Mouse (Mus musculus) neural tube, embryonic 15.5 days (tissue): ENCODE measurements around the gene Wdr91. TPM values are rescaled to one million over a fixed set of nuclear protein-coding genes. Genes with fewer than 3 reads are reported as not detected.
A peak's percentile ranks its signal among the peaks of the same experiment; 100 is the strongest.

Source experiments
- ATAC-seq: fragments of 200-750 bp; cut with Nextera tagmentation; 2 replicates; pipeline ENCODE4 v1.8.0; 2017; ENCODE audit warnings: mild to moderate bottlenecking, moderate TSS enrichment, moderate library complexity; ENCODE audit not compliant: low FRiP score
- H3K27ac ChIP-seq: fragments of 300-500 bp; sonication (generic); replicated peaks from 2 replicates; pipeline ENCODE4 v1.5.1; 2015; ENCODE audit warnings: mild to moderate bottlenecking, inconsistent platforms
- H3K27me3 ChIP-seq: fragments of 300-500 bp; sonication (generic); replicated peaks from 2 replicates; pipeline ENCODE4 v1.6.1; 2015; ENCODE audit warnings: inconsistent platforms
- H3K36me3 ChIP-seq: fragments of 300-500 bp; sonication (generic); 2 replicates; pipeline ENCODE4 v1.6.1; 2015; ENCODE audit warnings: inconsistent platforms
- H3K4me1 ChIP-seq: fragments of 300-500 bp; sonication (generic); 2 replicates; pipeline ENCODE4 v1.6.1; 2015; ENCODE audit warnings: inconsistent platforms
- H3K4me2 ChIP-seq: fragments of 300-500 bp; sonication (generic); 2 replicates; pipeline ENCODE4 v1.6.1; 2015; ENCODE audit warnings: inconsistent platforms, mild to moderate bottlenecking, moderate library complexity
- H3K4me3 ChIP-seq: fragments of 300-500 bp; sonication (generic); replicated peaks from 2 replicates; pipeline ENCODE4 v1.5.1; 2015; ENCODE audit warnings: mild to moderate bottlenecking, inconsistent platforms
- H3K9ac ChIP-seq: fragments of 300-500 bp; sonication (generic); replicated peaks from 2 replicates; pipeline ENCODE4 v1.6.1; 2015; ENCODE audit warnings: mild to moderate bottlenecking, inconsistent platforms
- H3K9me3 ChIP-seq: fragments of 300-500 bp; sonication (generic); replicated peaks from 2 replicates; pipeline ENCODE4 v1.6.1; 2016; ENCODE audit warnings: inconsistent platforms
- WGBS: fragments of 180-500 bp; shearing (Covaris S2); methylation state at CpG from one replicate; pipeline ENCODE4 v1.1.7; 2015; ENCODE audit warnings: mixed read lengths; 5-methylcytosine and 5-hydroxymethylcytosine counted together
- polyA plus RNA-seq: library from polyadenylated mRNA; unstranded; fragments of >200 nt; fragmentation: Nextera tagmentation; extraction: Ambion mirVana; gene quantifications from 2 replicates; pipeline ENCODE4 v1.2.1, GENCODE M21; 2015

Wdr91 gene
- polyA plus RNA-seq, 1 experiment from 2014 or later, result 13.4 TPM

DNA sequence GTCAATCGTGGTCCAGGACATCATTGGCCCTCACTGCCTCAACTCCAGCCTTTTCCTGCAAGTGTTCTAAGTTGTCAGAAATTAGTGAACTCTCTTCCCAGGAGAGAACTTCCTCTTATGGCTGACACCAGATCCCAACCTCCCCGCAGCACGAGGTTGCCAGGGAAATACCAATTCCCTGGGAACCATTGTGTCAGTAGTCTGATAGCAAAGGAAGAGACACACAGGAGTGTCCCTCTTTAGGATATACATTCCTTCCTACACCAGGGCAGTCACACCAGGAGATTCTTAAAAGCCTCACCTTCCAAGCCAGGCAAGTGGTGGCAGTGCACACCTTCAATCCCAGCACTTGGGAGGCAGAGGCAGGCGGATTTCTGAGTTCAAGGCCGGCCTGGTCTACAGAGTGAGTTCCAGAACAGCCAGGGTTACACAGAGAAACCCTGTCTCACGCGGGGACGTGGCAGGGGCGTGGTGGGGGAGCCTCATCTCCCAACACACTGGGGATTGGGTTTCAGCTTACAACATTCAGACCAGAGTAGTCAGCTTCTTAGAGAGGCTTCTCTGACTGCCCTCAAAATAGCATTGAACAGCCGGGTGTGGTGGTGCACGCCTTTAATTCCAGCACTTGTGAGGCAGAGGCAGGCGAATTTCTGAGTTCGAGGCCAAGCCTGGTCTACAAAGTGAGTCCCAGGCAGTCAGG is 2.8 kb upstream of the Wdr91 start:
- Histone ChIP-seq H3K9ac (no peak overlapping the region), H3K36me3 (no peaks in the 10 kb centered on the region), H3K4me3 (no peak overlapping the region), H3K9me3 (no peaks in the 10 kb centered on the region), H3K27ac (no peak overlapping the region), H3K4me2 (no peak overlapping the region), H3K4me1 (peaks cover 17% of the 10 kb centered on the region), H3K27me3 (no peaks in the 10 kb centered on the region)
- 85% methylated on average over 13 of the region's 13 CpGs for WGBS
- no peak for ATAC-seq

DNA sequence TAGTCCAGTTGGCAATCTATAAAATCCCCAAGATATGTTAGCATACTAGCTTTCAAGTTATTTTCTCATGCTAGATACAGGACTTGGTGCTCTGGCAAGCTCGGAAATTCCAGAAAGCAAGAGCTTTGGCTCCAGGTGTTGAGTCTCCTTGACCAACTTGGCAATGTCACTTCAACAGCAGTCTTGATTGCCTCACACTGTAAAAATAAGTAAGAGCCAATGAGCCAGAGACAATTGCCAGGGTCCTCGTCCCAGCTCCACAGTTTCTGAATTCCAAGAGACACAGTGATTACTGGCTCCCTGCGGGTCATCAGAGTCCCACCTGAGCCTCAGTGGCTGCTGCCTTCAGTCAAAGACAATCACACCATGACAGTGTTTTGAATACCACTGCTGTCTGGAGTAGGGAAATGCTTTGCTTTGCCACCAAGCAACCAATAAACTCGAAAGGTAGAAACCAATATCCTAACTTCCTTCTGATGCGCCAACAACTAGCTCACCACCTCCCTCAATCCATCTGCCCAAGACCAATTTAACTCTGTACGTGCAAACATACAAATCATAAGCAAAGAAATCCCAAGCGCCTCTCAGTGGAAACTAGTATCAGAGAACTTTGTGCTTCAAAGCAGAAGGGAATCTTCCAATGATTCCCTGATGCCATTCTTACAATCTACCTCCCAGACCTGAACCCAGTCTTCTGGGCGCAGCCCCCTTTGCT is 888 bp downstream of the Wdr91 start:
- Histone ChIP-seq H3K9me3 (no peaks in the 10 kb centered on the region), H3K9ac (peak overlapping the region; percentile 72), H3K27ac (peak overlapping the region; percentile 90), H3K4me2 (peak overlapping the region; percentile 64), H3K27me3 (no peaks in the 10 kb centered on the region), H3K4me3 (peak overlapping the region; percentile 76), H3K36me3 (peaks cover 29% of the 10 kb centered on the region), H3K4me1 (peaks cover 27% of the 10 kb centered on the region)
- WGBS, result 39% methylated on average over 8 of the region's 8 CpGs
- ATAC-seq, result no peak

DNA sequence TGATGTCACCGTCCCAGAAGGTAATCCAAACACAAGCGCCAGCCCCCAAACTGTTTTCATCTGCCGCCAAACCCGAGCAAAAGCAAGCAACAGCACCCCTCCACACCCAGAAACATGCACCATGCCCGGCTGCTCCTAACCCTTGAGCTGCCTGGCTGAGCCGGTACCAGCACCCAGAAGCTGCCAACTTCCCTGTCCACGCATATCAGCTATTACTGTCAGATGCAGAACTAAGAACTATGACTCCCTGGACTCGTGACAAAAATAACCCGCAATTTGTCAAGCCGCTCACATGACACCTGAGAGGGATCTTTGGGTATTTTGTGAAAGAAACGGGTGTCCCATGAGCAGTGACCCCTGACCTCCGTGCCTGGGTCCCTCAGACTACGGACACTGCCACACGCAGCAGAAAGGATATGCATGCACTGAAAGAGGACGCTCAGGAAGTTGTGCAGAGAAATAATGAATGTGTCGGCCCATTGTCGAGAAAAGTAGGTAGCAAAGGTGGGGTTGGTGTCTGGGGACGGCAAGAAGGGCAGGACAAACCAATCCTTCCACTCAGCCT is 2.9 kb downstream of the Wdr91 start:
- H3K4me2 ChIP-seq, result no peak overlapping the region
- no peak overlapping the region for H3K4me3 ChIP-seq
- no peak overlapping the region for H3K27ac ChIP-seq
- no peak overlapping the region for H3K9ac ChIP-seq
- H3K4me1 ChIP-seq, result peaks cover 27% of the 10 kb centered on the region
- WGBS, result 92% methylated on average over 18 of the region's 18 CpGs
- ATAC-seq, result no peak
- H3K27me3 ChIP-seq, result no peaks in the 10 kb centered on the region
- H3K36me3 ChIP-seq, result peaks cover 44% of the 10 kb centered on the region
- H3K9me3 ChIP-seq, result no peaks in the 10 kb centered on the region

DNA sequence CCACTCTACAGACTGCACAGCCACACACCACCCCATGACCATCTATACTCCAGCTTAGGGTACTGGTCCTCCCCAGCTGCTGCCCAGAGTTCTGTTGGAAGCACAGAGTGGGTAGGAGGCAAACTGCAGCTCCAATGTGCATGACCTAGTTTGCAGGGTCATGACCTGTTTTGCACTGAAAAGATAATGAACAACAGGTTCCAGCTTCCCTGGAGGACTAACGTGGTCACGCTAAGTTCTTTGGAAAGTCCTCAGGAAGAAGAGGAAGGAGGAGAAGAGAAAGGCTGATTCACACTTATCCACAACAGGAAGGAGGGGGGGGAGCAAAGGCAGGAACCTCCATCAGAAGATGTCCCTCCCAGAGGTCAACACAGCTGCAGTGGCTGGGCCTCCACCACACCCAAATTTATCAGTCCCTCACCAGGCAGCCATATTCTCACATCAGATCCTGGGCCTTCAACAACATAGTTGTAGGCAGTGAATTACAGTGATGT is 3.5 kb downstream of the Wdr91 start:
- peaks cover 44% of the 10 kb centered on the region for H3K36me3 ChIP-seq
- H3K27ac ChIP-seq, result no peak overlapping the region
- H3K27me3 ChIP-seq, result no peaks in the 10 kb centered on the region
- ATAC-seq, result no peak
- 75% methylated on average over 2 of the region's 2 CpGs for WGBS
- no peak overlapping the region for H3K4me3 ChIP-seq
- H3K4me2 ChIP-seq, result no peak overlapping the region
- no peak overlapping the region for H3K9ac ChIP-seq
- H3K9me3 ChIP-seq, result no peaks in the 10 kb centered on the region
- peaks cover 27% of the 10 kb centered on the region for H3K4me1 ChIP-seq

DNA sequence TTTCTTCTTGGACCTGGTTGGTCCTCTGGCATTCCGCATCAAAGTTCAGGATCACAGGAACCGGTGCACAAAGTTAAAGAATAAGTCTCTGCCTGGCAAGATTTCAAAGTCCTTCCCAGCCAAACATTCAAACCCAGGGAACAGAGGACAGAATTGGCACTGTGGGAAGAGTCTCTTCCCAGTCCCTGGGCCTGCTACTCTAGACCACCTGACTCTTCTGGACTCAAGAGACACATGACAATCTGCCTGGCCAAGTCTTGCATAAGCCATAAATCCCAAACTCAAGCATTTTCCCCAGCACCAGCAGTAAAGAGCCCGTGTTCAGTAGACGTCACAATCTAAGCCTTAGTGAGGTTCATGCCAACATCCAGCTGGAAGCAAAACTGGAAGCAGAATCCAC is 4.0 kb downstream of the Wdr91 start:
- no peak overlapping the region for H3K9ac ChIP-seq
- no peak overlapping the region for H3K27ac ChIP-seq
- H3K4me2 ChIP-seq, result no peak overlapping the region
- ATAC-seq, result no peak
- H3K27me3 ChIP-seq, result no peaks in the 10 kb centered on the region
- WGBS, result 78% methylated on average over 4 of the region's 4 CpGs
- peaks cover 27% of the 10 kb centered on the region for H3K4me1 ChIP-seq
- peaks cover 48% of the 10 kb centered on the region for H3K36me3 ChIP-seq
- no peaks in the 10 kb centered on the region for H3K9me3 ChIP-seq
- H3K4me3 ChIP-seq, result no peak overlapping the region

DNA sequence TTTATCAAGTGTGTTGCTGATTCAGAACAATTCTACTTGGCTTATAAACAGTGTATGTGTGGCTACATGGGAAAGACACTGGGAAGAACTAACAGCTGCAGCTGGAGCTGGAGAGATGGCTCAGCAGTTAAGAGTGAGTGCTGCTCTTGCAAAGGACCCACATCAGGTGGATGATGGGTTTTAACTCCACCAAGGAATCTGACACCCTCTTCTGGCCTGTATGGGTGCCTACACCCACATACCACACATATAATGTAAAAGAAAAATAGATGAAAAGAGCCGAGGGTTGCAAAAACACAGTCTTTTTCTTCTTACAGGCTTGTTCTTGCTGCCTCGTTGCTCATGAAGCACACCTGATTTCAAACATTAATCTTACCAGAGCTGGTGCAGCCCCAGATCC is 4.6 kb downstream of the Wdr91 start:
- Histone ChIP-seq H3K4me3 (no peak overlapping the region), H3K4me2 (no peak overlapping the region), H3K9ac (no peak overlapping the region), H3K27ac (no peak overlapping the region), H3K27me3 (no peaks in the 10 kb centered on the region), H3K4me1 (peaks cover 27% of the 10 kb centered on the region), H3K9me3 (no peaks in the 10 kb centered on the region), H3K36me3 (peaks cover 52% of the 10 kb centered on the region)
- no peak for ATAC-seq
- 82% methylated on average over 2 of the region's 2 CpGs for WGBS

DNA sequence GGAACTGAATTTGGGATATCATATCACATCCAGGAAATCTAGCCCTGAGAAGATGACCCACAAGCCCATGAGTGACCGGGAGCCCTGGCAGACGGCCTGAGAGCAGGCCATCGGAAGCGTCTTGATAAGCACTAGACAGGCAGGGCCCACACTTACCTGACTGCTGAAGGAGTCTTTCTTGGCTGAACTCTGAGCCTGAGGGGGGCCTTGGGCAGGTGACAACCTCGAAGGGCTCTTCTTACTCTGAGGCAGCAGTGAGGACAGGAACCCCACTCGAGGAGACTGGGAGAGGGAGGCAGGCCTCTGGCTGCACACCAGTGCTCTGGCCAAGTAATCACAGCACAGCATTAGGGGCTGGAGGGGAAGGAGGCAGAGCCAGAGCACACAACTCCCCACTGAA is 6.3 kb downstream of the Wdr91 start:
- no peak for ATAC-seq
- no peaks in the 10 kb centered on the region for H3K9me3 ChIP-seq
- H3K36me3 ChIP-seq, result peaks cover 59% of the 10 kb centered on the region
- no peaks in the 10 kb centered on the region for H3K27me3 ChIP-seq
- H3K4me2 ChIP-seq, result no peak overlapping the region
- peaks cover 19% of the 10 kb centered on the region for H3K4me1 ChIP-seq
- WGBS, result 93% methylated on average over 6 of the region's 6 CpGs
- no peak overlapping the region for H3K4me3 ChIP-seq
- H3K9ac ChIP-seq, result no peak overlapping the region
- H3K27ac ChIP-seq, result no peak overlapping the region

DNA sequence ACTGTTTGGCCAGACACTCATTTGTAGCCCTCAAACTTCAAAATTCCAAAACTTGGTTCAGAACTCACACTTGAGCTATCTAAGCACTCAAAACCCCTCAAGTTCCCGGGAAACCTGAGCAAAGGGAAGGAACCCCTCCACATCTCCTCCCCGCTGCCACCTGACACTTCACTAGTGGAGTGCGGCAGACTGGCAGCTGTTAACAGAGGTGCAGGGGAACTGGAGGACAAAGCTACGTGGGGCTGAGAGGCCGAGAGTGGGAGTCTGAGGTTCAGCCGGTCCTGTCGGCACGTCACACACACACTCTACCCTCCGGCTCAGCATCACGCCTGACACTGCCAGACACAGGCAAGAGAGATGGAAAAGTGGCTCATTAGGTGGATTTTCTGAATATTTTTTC is 6.8 kb downstream of the Wdr91 start:
- ATAC-seq, result no peak
- no peak overlapping the region for H3K27ac ChIP-seq
- H3K9ac ChIP-seq, result no peak overlapping the region
- WGBS, result 93% methylated on average over 10 of the region's 10 CpGs
- no peaks in the 10 kb centered on the region for H3K9me3 ChIP-seq
- peaks cover 64% of the 10 kb centered on the region for H3K36me3 ChIP-seq
- H3K4me2 ChIP-seq, result no peak overlapping the region
- H3K4me3 ChIP-seq, result no peak overlapping the region
- peaks cover 14% of the 10 kb centered on the region for H3K4me1 ChIP-seq
- H3K27me3 ChIP-seq, result no peaks in the 10 kb centered on the region

DNA sequence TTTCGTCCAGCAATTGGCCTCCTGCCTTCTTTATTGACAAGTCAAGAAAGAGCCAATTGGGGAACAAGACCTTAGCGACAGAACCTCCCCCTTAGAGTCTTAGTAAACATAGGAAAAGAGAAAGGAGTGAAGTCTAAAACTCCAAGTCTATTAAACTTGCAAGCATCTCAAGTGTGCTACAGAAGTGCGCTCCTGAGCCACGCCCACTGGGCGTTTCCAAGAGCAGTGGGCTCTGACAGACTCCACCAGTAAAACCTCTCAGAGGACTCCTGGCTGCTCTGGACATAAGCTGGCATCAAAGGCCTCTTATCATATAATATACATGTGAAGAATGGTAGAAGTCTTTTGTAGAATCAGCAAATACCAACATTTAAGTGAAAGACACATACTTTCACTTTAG is 7.2 kb downstream of the Wdr91 start:
- no peaks in the 10 kb centered on the region for H3K9me3 ChIP-seq
- 0 out of 2 replicates have a peak, but pooled peaks cover 10% of the 10 kb centered on the region for H3K4me1 ChIP-seq
- ATAC-seq, result no peak
- H3K9ac ChIP-seq, result no peak overlapping the region
- 87% methylated on average over 5 of the region's 5 CpGs for WGBS
- no peak overlapping the region for H3K27ac ChIP-seq
- H3K36me3 ChIP-seq, result peaks cover 64% of the 10 kb centered on the region
- no peaks in the 10 kb centered on the region for H3K27me3 ChIP-seq
- no peak overlapping the region for H3K4me3 ChIP-seq
- H3K4me2 ChIP-seq, result no peak overlapping the region

DNA sequence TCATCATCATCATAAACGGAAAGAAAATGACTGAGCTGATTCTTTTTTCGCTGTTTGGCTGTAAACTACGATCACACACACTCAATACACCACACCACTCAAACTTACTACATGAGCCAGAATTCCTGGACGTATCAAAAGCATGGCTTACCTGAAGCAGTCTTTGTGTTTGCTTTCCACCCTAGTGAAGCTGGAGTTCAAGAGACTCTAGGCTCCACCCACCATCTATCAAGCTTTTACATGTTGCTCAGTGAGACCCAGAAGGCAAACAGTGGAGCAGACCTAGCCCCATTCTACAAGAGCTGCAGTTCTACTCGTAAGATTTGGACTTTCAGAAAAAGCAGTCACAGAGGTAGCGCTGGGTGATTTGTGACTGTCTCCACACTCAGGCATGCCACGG is 8.1 kb downstream of the Wdr91 start:
- ATAC-seq, result no peak
- Histone ChIP-seq H3K4me1 (0 out of 2 replicates have a peak, but pooled peaks cover 7% of the 10 kb centered on the region), H3K9ac (no peak overlapping the region), H3K9me3 (no peaks in the 10 kb centered on the region), H3K36me3 (peaks cover 65% of the 10 kb centered on the region), H3K4me3 (no peak overlapping the region), H3K27ac (no peak overlapping the region), H3K4me2 (no peak overlapping the region), H3K27me3 (no peaks in the 10 kb centered on the region)
- WGBS, result 90% methylated on average over 7 of the region's 7 CpGs

DNA sequence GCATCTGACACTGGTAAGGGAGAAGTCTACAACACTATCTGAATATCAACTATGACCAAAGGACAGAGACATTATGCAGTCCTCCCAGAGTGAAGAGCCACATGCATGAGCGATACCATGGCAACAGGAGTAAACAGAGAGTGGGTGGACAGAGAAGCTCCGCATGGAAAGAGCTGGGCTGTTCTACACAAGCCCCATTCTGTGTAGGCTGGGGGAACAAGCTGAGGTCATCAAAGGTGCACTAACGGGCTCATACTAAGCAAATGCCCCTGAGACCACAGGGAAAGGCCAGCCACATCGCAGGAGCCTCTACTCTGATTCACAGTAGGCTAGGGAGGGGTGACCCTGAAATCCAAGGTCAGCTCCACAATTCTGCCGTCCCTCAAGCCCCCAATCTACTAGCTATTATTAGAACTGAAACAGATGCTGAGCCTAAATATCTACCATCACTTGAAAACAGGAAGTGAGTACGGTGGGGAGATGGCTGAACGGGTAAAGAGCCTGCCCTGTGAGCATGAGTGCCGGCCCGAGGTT is 8.7 kb downstream of the Wdr91 start:
- no peak overlapping the region for H3K4me2 ChIP-seq
- H3K27me3 ChIP-seq, result no peaks in the 10 kb centered on the region
- peaks cover 59% of the 10 kb centered on the region for H3K36me3 ChIP-seq
- WGBS, result 68% methylated on average over 9 of the region's 9 CpGs
- 0 out of 2 replicates have a peak, but pooled peaks cover 1% of the 10 kb centered on the region for H3K4me1 ChIP-seq
- no peak overlapping the region for H3K9ac ChIP-seq
- H3K9me3 ChIP-seq, result no peaks in the 10 kb centered on the region
- no peak for ATAC-seq
- H3K4me3 ChIP-seq, result no peak overlapping the region
- H3K27ac ChIP-seq, result no peak overlapping the region

DNA sequence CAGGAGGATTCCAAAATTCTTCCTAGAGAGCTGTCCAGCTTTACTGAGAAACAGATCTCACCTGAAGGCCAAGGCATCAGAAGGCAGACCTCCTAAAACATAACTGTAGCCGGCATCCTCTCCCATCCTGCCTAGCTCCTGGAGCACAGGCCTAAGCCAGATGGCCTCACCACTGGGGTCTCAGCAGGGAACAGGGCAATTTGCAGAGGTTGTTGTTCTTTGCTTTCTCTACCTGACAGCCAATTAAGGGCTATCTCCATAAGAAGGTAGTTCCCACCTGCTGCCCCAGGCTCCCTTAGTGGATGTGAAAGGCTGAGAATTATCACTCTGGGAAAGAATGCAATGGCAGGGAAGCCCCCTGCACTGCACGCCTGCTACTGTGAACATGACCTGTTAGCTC is 9.7 kb downstream of the Wdr91 start:
- Histone ChIP-seq H3K36me3 (peaks cover 53% of the 10 kb centered on the region), H3K4me2 (no peak overlapping the region), H3K9me3 (no peaks in the 10 kb centered on the region), H3K27me3 (no peaks in the 10 kb centered on the region), H3K27ac (no peak overlapping the region), H3K4me1 (no peaks in the 10 kb centered on the region), H3K4me3 (no peak overlapping the region), H3K9ac (no peak overlapping the region)
- WGBS, result 49% methylated on average over 2 of the region's 2 CpGs
- no peak for ATAC-seq
